In the genomic region with DNA sequence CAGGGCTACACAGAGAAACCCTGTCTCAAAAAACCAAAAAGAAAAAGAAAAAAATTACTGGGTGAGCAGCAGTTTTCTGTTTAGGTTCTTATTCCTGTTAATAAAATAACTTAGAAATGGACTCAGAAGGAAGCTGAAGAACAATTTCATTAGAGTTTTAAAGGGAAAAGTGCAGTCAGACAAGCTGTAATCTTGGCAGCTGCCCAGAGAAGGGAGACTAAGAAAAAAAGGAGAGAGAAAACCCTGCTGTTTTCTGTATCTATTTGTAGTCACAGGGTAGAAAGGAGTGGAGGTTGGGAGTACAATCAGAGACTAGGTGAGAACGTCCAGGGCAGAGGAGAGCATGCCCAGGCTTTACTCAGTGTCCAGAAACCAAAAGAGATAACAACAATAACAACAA, we compare ENCODE assay signal across 20 mouse cellular contexts. TPM values are rescaled to one million over a fixed set of nuclear protein-coding genes. Genes with fewer than 3 reads are reported as not detected.
DNase-seq lines count a peak whose midpoint lies in the region; ATAC-seq and TF ChIP-seq lines count a peak whose summit lies in the region.
"Had no signal": no experiment of that assay in that cellular context is flagged by ENCODE, and none has a peak within 500 bp of the region (broad histone marks: within the 10 kb centered on the region; RNA-seq: fewer than 3 reads in every experiment).

No protein-coding gene starts in this region.

- DNase-seq in gastrocnemius, adult 2 months = no peak
- DNase-seq in gastrocnemius, adult 8-10 months (ENCODE audit: low spot score in 2 of 2) = no peak
- peak; percentile 64 for DNase-seq in lung, embryonic 14.5 days
- no peak for DNase-seq in lung, adult 18-20 months
- no peak for DNase-seq in neural tube, embryonic 10.5 days (ENCODE audit: extremely low spot score, low spot score)
- no peak for DNase-seq in adrenal gland, postnatal 10 days
- DNase-seq: cerebellum, adult 11 months; cerebellum, adult 8-10 months; cerebellum, postnatal 14 days; gastrocnemius, postnatal 25 days; heart, postnatal 4 days had no signal

- no peak for ATAC-seq in lung, embryonic 14.5 days (ENCODE audit: insufficient read depth)
- ATAC-seq in neural tube, embryonic 14.5 days (ENCODE audit: low read depth) = 0 out of 2 replicates have a peak, but pooled peaks have one; percentile 22
- ATAC-seq: activated CD4-positive, CD25-positive, alpha-beta regulatory T cell, adult 4 months; forebrain, embryonic 16.5 days; Patski had no signal

- no peaks in the 10 kb centered on the region for H3K9me3 ChIP-seq in lung, embryonic 14.5 days (ENCODE audit: low read depth, low read length)
- H3K9me3 ChIP-seq in neural tube, embryonic 14.5 days (ENCODE audit: control insufficient read depth, low read length) = no peaks in the 10 kb centered on the region
- H3K9me3 ChIP-seq: embryonic facial prominence, embryonic 12.5 days; forebrain, embryonic 12.5 days; heart, embryonic 13.5 days; hindbrain, embryonic 12.5 days had no signal

- no peak overlapping the region for H3K9ac ChIP-seq in lung, embryonic 14.5 days
- no peak overlapping the region for H3K9ac ChIP-seq in neural tube, embryonic 14.5 days (replicated peaks; ENCODE audit: low read depth, low read length)
- H3K9ac ChIP-seq: embryonic facial prominence, embryonic 12.5 days; forebrain, embryonic 12.5 days; heart, embryonic 13.5 days; hindbrain, embryonic 12.5 days had no signal

- WGBS in lung, embryonic 14.5 days = 52% methylated on average over 1 of the region's 1 CpGs
- WGBS in neural tube, embryonic 14.5 days = 59% methylated on average over 1 of the region's 1 CpGs

- no peaks in the 10 kb centered on the region for H3K27me3 ChIP-seq in lung, embryonic 14.5 days (ENCODE audit: insufficient read depth, low read length)
- H3K27me3 ChIP-seq in neural tube, embryonic 14.5 days (ENCODE audit: control insufficient read depth, insufficient read depth, low read length) = no peaks in the 10 kb centered on the region
- H3K27me3 ChIP-seq: embryonic facial prominence, embryonic 12.5 days; forebrain, embryonic 12.5 days; heart, embryonic 13.5 days; hindbrain, embryonic 12.5 days had no signal

- no peak overlapping the region for H3K4me2 ChIP-seq in lung, embryonic 14.5 days
- no peak overlapping the region for H3K4me2 ChIP-seq in neural tube, embryonic 14.5 days (ENCODE audit: low read depth, low read length)
- H3K4me2 ChIP-seq: embryonic facial prominence, embryonic 12.5 days; forebrain, embryonic 12.5 days; heart, embryonic 13.5 days; hindbrain, embryonic 12.5 days had no signal

- no peak for TF ChIP-seq CTCF in gastrocnemius, adult 2 months (IDR thresholded peaks at IDR 0.05)
- TF ChIP-seq CTCF in lung, embryonic 14.5 days (IDR thresholded peaks at IDR 0.05; ENCODE audit: low read depth) = no peak

- no peak overlapping the region for H3K4me3 ChIP-seq in gastrocnemius, adult 2 months
- H3K4me3 ChIP-seq in lung, embryonic 14.5 days (ENCODE audit: low read depth, low read length) = no peak overlapping the region
- H3K4me3 ChIP-seq in neural tube, embryonic 14.5 days (ENCODE audit: low read depth, low read length) = no peak overlapping the region
- H3K4me3 ChIP-seq: embryonic facial prominence, embryonic 12.5 days; forebrain, embryonic 12.5 days; heart, embryonic 13.5 days; hindbrain, embryonic 12.5 days had no signal

- H3K4me1 ChIP-seq in lung, embryonic 14.5 days (ENCODE audit: insufficient read depth) = peaks cover 3% of the 10 kb centered on the region; the same call in 1 of the 2 replicates
- H3K4me1 ChIP-seq in neural tube, embryonic 14.5 days (ENCODE audit: control insufficient read depth, insufficient read depth, low read length) = peaks cover 2% of the 10 kb centered on the region; the same call in 1 of the 2 replicates
- H3K4me1 ChIP-seq: embryonic facial prominence, embryonic 12.5 days had no signal

- H3K36me3 ChIP-seq in lung, embryonic 14.5 days (ENCODE audit: insufficient read depth) = no peaks in the 10 kb centered on the region
- no peaks in the 10 kb centered on the region for H3K36me3 ChIP-seq in neural tube, embryonic 14.5 days (ENCODE audit: control insufficient read depth, insufficient read depth, low read length)
- H3K36me3 ChIP-seq: embryonic facial prominence, embryonic 12.5 days; forebrain, embryonic 12.5 days; heart, embryonic 13.5 days; hindbrain, embryonic 12.5 days had no signal

- intact Hi-C loops in gastrocnemius, adult 2 months (cut with DNase I) = no loop called here

- H3K27ac ChIP-seq in gastrocnemius, adult 2 months = peak overlapping the region; percentile 70
- H3K27ac ChIP-seq in lung, embryonic 14.5 days (ENCODE audit: low read depth) = no peak overlapping the region
- no peak overlapping the region for H3K27ac ChIP-seq in neural tube, embryonic 14.5 days (ENCODE audit: low read depth, low read length)
- H3K27ac ChIP-seq: embryonic facial prominence, embryonic 12.5 days; forebrain, embryonic 12.5 days; heart, embryonic 13.5 days; hindbrain, embryonic 12.5 days had no signal

RNA-seq across cellular contexts. Expression of a gene that starts 51.2 kb away (rescaled TPM):
- total RNA-seq in gastrocnemius, adult 2 months (2021) = 10 to 100 TPM; 22.4 to 24.5 TPM
- 10 to 100 TPM; 22.4 to 26.6 (median 22.9) TPM for total RNA-seq in gastrocnemius, adult 8-10 months (2022)
- polyA plus RNA-seq in lung, embryonic 14.5 days (2014; fragmentation: Nextera tagmentation; extraction: Ambion mirVana) = 36.9 and 42.0 TPM in 2 replicates
- 0.60 and 4.0 TPM in 2 replicates for polyA plus RNA-seq in neural tube, embryonic 14.5 days (2014; fragmentation: Nextera tagmentation; extraction: Ambion mirVana)
- 10 to 100 TPM; 25.6 to 27.2 TPM for total RNA-seq in adrenal gland, postnatal 10 days (2021)
- total RNA-seq: MEL had no signal
